Mouse (Mus musculus) MEL (cell line): ENCODE data around the gene Trim30b.
"Not testable (repeated sequence)": the region's sequence is repeated elsewhere in the genome, so short reads cannot be mapped to it uniquely, and the experiment has no call there.

Source experiments
- CTCF ChIP-seq, 3 experiments: IDR thresholded peaks in 2 of 3; conservative IDR thresholded peaks in 1 of 3; 2 replicates each; pipeline ENCODE4 v1.5.1; 2011 to 2012; ENCODE audit warnings: low read length in 3 of 3, low read depth in 2 of 3, mild to moderate bottlenecking in 2 of 3, improper control_type of control experiment in 1 of 3, inconsistent platforms in 1 of 3, mixed read lengths in 1 of 3, moderate library complexity in 1 of 3; ENCODE audit not compliant: control insufficient read depth in 1 of 3, insufficient read depth in 1 of 3, poor library complexity in 1 of 3, severe bottlenecking in 1 of 3
- RAD21 ChIP-seq: IDR thresholded peaks from 2 replicates; pipeline ENCODE4 v1.6.1; 2011; ENCODE audit warnings: mild to moderate bottlenecking, low read depth, low read length, improper control_type of control experiment
- SMC3 ChIP-seq: IDR thresholded peaks from 2 replicates; pipeline ENCODE4 v1.6.1; 2011; ENCODE audit warnings: low read depth, low read length, improper control_type of control experiment
- USF1 ChIP-seq: IDR thresholded peaks from 2 replicates; pipeline ENCODE4 v1.6.1; 2014; ENCODE audit warnings: low read depth, mild to moderate bottlenecking, inconsistent platforms, low read length, improper control_type of control experiment, moderate library complexity

DNA sequence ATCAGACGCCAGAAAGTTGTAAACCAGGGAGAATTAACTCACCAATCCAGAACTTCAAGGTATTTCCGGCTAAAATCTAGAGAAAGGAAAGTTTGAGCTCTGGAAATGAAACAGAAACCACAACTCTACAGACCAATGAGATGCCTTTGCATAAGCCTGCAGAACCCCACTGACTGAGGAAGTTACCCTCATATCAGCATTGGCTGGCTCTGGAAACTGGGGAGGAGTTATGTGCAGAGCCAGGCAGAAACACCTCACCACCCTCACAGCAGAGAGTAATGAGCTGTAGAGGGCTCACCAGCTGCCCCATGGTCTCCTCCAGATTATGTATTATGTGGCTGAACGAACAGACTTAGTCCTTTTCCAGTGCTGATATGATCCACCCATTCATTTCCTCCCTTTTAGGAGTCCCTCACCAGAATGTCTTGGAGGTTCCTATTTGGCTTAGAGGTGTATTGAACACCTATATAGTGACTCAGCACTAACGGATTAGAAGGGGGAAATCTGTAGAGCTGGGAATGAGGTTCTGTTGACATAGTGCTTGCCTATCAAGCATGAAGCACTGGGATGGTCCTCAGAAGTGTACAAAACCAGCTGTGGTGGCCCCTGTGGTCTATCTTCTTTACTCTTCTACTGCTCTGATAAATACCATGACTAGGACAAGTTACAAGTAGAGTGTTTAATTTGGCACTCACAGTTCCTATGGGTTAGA is 54.2 kb downstream of the Trim30b start, which contains the start of gene Trim12a:
- TF ChIP-seq RAD21; USF1; SMC3; CTCF (IDR thresholded peaks at IDR 0.05 in 2 of 3, conservative IDR thresholded peaks at IDR 0.05 in 1 of 3; ENCODE audit: control insufficient read depth in 1 of 3, insufficient read depth in 1 of 3, low read depth in 2 of 3, low read length in 3 of 3, poor library complexity in 1 of 3, severe bottlenecking in 1 of 3): not testable (repeated sequence)
